Mouse (Mus musculus) neural tube, embryonic 11.5 days (tissue): ENCODE measurements around the gene Gmnc. TPM values are rescaled to one million over a fixed set of nuclear protein-coding genes. Genes with fewer than 3 reads are reported as not detected.
A peak's percentile ranks its signal among the peaks of the same experiment; 100 is the strongest.

Source experiments
- ATAC-seq: fragments of 200-750 bp; cut with Nextera tagmentation; 2 replicates; pipeline ENCODE4 v1.8.0; 2017; ENCODE audit warnings: moderate number of reproducible peaks, mild to moderate bottlenecking, moderate TSS enrichment, moderate library complexity; ENCODE audit not compliant: insufficient read depth, low FRiP score, low TSS enrichment
- DNase-seq: peaks from one replicate; pipeline ENCODE4 v3.0.0-alpha.2; 2015; ENCODE audit warnings: low spot score
- H3K27ac ChIP-seq: fragments of 300-500 bp; sonication (generic); 2 replicates; pipeline ENCODE4 v1.5.1; 2014; ENCODE audit warnings: low read depth, mild to moderate bottlenecking, low read length
- H3K27me3 ChIP-seq: fragments of 300-500 bp; sonication (generic); 2 replicates; pipeline ENCODE4 v1.6.1; 2014; ENCODE audit warnings: mild to moderate bottlenecking, low read length, mixed read lengths; ENCODE audit not compliant: control insufficient read depth, insufficient read depth
- H3K36me3 ChIP-seq: fragments of 300-500 bp; sonication (generic); 2 replicates; pipeline ENCODE4 v1.6.1; 2014; ENCODE audit warnings: mild to moderate bottlenecking, low read length, moderate library complexity, mixed read lengths; ENCODE audit not compliant: control insufficient read depth, insufficient read depth
- H3K4me1 ChIP-seq: fragments of 300-500 bp; sonication (generic); 2 replicates; pipeline ENCODE4 v1.6.1; 2014; ENCODE audit warnings: low read length, mixed read lengths; ENCODE audit not compliant: control insufficient read depth, insufficient read depth
- H3K4me2 ChIP-seq: fragments of 300-500 bp; sonication (generic); 2 replicates; pipeline ENCODE4 v1.6.1; 2014; ENCODE audit warnings: low read depth, mild to moderate bottlenecking, moderate library complexity
- H3K4me3 ChIP-seq: fragments of 300-500 bp; sonication (generic); 2 replicates; pipeline ENCODE4 v1.5.1; 2014; ENCODE audit warnings: low read depth, low read length
- H3K9ac ChIP-seq: fragments of 300-500 bp; sonication (generic); 2 replicates; pipeline ENCODE4 v1.6.1; 2014; ENCODE audit warnings: mild to moderate bottlenecking, low read length
- H3K9me3 ChIP-seq: fragments of 300-500 bp; sonication (generic); 2 replicates; pipeline ENCODE4 v1.6.1; 2016; ENCODE audit warnings: low read length; ENCODE audit not compliant: control insufficient read depth
- WGBS: fragments of 180-500 bp; shearing (Covaris S2); extraction: QIAGEN DNeasy Blood & Tissue Kit; methylation state at CpG from one replicate; pipeline ENCODE4 v1.1.7; 2014; 5-methylcytosine and 5-hydroxymethylcytosine counted together
- polyA plus RNA-seq: library from polyadenylated mRNA; unstranded; fragments of >200 nt; fragmentation: Nextera tagmentation; extraction: Ambion mirVana; gene quantifications from 2 replicates; pipeline ENCODE4 v1.2.1, GENCODE M21; 2014

Gene Gmnc
- polyA plus RNA-seq, 1 experiment from 2014 or later = not detected

GRCm38 (mm10) chr16:26901471-26901870 lies 90.0 kb downstream of the Gmnc start:
- no peak overlapping the region for H3K4me2 ChIP-seq
- H3K36me3 ChIP-seq = no peaks in the 10 kb centered on the region
- H3K4me1 ChIP-seq = 0 out of 2 replicates have a peak, but pooled peaks cover 4% of the 10 kb centered on the region
- no peaks in the 10 kb centered on the region for H3K9me3 ChIP-seq
- H3K9ac ChIP-seq = no peak overlapping the region
- 21% methylated on average over 4 of the region's 4 CpGs for WGBS
- peak; percentile 18 for DNase-seq
- peak; percentile 67; the same call in 1 of the 2 replicates for ATAC-seq
- H3K27ac ChIP-seq = no peak overlapping the region
- no peaks in the 10 kb centered on the region for H3K27me3 ChIP-seq
- H3K4me3 ChIP-seq = no peak overlapping the region

- Histone ChIP-seq H3K27me3 (no peaks in the 10 kb centered on the region), H3K4me1 (no peaks in the 10 kb centered on the region), H3K36me3 (no peaks in the 10 kb centered on the region), H3K9ac (no peak overlapping the region), H3K4me3 (no peak overlapping the region), H3K27ac (no peak overlapping the region), H3K9me3 (no peaks in the 10 kb centered on the region), H3K4me2 (no peak overlapping the region)
- WGBS = 89% methylated on average over 4 of the region's 4 CpGs
- DNase-seq (no peak), ATAC-seq (no peak)
Observed at GRCm38 (mm10) chr16:26886337-26886736, 105.1 kb downstream of the Gmnc start.

GRCm38 (mm10) chr16:26876885-26877284 lies 114.6 kb downstream of the Gmnc start:
- Histone ChIP-seq H3K4me2 (no peak overlapping the region), H3K27me3 (no peaks in the 10 kb centered on the region), H3K4me3 (no peak overlapping the region), H3K9me3 (no peaks in the 10 kb centered on the region), H3K4me1 (no peaks in the 10 kb centered on the region), H3K9ac (no peak overlapping the region), H3K36me3 (no peaks in the 10 kb centered on the region), H3K27ac (no peak overlapping the region)
- ATAC-seq (no peak), DNase-seq (no peak)
- 81% methylated on average over 3 of the region's 3 CpGs for WGBS
